Mouse (Mus musculus): Measurements from ENCODE around the gene H2al1b. TPM values are rescaled to one million over a fixed set of nuclear protein-coding genes. Genes with fewer than 3 reads are reported as not detected.
"Not testable (repeated sequence)": the region's sequence is repeated elsewhere in the genome, so short reads cannot be mapped to it uniquely, and the experiment has no call there.

The H2al1b gene
- total RNA-seq (2018; cell fraction: chromatin; rRNA removed): not detected
- not detected for total RNA-seq (2018; cell fraction: cytosol; rRNA removed)
- not detected for total RNA-seq (2018; cell fraction: nucleus; rRNA removed)
- polyA plus RNA-seq (2018): not detected in 3 replicates

DNA sequence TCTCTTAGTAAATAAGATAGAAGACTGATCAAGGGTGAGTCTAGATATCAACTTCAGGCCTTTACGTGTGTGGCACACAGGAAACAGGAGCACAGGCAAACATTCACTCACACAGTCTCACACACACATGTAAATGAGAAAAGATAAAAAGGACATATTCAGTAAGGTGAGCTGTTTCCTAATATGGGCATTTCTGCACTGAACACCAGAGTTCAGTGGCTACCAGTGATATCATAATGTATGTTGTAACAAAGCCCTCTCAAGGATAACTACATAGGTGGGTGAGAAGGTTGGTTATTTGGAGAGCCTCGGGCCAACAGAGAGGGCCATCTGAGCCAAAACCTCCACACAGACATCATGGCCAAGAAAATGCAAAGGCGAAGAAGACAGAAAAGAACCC, at the start of gene H2al1b:
TSS of gene H2al1b (plus strand) at position 301 of the 400 bp plus-strand sequence.
- H3K4me3 ChIP-seq (ENCODE audit: inconsistent target); H3K36me3 ChIP-seq (ENCODE audit: inconsistent target); H3K27ac ChIP-seq; H3K79me2 ChIP-seq (ENCODE audit: inconsistent target): not testable (repeated sequence)
- no CpG with 5 or more reads among the region's 3 CpGs for WGBS (ENCODE audit: missing documents)

DNA sequence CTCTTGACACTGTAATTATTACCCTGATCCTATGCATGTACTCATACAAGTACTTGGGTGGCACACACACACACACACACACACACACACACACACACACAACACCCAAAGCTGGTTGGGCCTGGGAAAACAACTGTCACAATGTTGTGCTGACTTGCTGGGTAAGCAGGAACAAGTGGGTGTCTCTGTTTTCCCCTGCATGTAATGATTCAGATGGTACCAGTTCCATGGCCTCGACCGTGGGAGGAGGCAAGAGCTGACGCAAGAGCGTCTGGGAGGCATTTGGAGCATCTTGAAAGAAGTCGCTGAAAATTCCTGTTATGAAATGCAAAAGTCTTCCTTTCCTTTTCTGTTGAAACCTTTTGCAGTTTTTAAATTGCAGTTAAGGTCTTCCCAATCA, 48.2 kb upstream of the H2al1b start:
- Histone ChIP-seq H3K27ac (no peak overlapping the region), H3K36me3 (ENCODE audit: inconsistent target) (no peaks in the 10 kb centered on the region), H3K4me3 (ENCODE audit: inconsistent target) (no peak overlapping the region), H3K79me2 (ENCODE audit: inconsistent target) (no peaks in the 10 kb centered on the region)
- 28% methylated on average over 5 of the region's 5 CpGs for WGBS (ENCODE audit: missing documents)

DNA sequence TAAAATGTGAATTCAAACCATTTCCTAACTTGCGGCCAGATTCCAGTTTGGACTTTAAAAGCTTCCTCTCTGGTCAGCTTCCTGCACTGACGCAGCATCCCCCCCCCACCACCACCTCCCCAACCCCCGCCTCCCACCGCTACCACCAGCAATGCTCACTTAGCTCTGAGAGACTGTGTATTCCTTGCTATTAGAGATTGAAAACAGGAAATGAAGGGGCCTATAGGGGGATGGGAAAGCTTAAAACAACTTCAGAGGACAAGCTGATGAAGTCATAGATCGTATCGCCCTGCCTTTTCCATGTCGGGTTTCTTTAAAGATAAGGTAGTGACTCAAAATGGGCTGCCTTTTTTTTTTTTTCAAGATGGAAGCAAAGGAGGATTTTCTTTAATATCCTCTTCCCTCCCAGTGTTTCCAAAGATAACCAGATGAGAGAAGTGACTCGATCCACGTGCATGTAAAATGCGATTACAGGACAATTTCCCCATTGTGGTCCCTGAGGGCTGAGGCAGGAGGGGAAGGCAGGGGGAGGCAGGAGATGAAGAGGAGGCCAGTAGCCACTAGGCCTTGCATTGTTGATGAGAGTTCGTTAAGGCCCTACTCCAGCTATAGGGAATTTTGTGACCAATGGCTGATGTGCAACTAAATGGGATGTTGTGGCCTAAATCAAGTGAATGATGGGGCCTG, 47.6 kb upstream of the H2al1b start:
- no peaks in the 10 kb centered on the region for H3K36me3 ChIP-seq (ENCODE audit: inconsistent target)
- H3K4me3 ChIP-seq (ENCODE audit: inconsistent target): no peak overlapping the region
- WGBS (ENCODE audit: missing documents): 43% methylated on average over 9 of the region's 11 CpGs
- no peak overlapping the region for H3K27ac ChIP-seq
- no peaks in the 10 kb centered on the region for H3K79me2 ChIP-seq (ENCODE audit: inconsistent target)

DNA sequence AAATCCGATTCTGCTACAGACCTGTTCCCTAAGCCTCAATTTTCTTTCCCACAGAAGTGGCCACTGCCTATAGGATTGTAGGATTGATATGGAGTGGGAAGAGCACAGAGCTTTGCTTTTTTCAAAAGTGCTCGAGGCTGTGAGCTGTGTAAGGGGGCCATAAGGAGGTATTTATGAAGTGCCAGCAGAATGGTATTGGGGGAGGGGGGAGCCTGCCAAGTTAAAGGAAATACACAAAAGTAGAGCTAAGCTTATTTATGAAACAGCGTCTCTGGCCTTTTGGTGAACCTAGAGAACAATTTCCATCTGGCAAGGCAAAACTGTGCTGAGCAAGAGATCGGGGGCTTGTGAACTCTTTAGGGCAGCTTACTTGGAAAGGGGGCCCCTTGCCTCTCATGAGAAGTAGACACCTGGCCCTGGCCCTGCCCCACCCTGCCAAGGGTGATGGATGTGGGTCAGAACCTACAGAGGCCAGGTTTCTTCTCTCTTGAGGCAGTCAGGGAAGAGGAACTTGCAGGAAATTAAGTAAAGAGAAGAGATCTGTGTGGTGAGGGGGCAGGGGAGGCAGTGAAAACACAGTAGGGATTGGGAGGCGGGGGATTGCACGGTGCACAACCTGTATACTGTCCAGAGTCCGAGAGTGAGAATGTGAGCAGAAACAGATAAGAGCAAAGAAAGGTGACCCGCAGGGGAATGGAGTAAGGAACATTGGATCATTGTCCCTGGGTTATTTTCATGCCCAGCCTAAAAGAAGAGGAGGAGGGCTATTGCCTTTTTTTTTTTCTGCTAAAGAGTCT, 46.5 kb upstream of the H2al1b start:
- Histone ChIP-seq H3K79me2 (ENCODE audit: inconsistent target) (no peaks in the 10 kb centered on the region), H3K36me3 (ENCODE audit: inconsistent target) (no peaks in the 10 kb centered on the region), H3K27ac (no peak overlapping the region), H3K4me3 (ENCODE audit: inconsistent target) (no peak overlapping the region)
- 73% methylated on average over 8 of the region's 8 CpGs for WGBS (ENCODE audit: missing documents)

DNA sequence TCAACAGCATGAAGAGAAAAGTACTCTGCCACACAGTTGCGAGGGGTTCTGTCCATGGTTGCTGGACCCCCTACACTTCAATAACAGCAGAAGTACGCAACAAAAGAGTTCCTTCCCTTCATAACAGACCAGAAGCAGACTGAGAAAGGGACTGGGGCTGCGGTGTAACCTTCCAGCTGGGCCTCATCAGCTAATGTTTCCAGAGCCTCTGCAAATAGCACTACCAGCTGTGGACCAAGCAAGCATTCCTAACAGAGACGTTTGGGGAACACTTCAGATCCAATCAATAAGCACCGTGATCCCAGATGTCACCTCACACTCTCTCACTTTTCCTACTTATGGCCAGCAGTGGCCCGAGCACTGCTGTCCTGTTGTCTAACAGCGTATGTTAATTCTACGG, 37.3 kb upstream of the H2al1b start:
- no peak overlapping the region for H3K4me3 ChIP-seq (ENCODE audit: inconsistent target)
- H3K27ac ChIP-seq: no peak overlapping the region
- WGBS (ENCODE audit: missing documents): 95% methylated on average over 6 of the region's 8 CpGs
- no peaks in the 10 kb centered on the region for H3K79me2 ChIP-seq (ENCODE audit: inconsistent target)
- H3K36me3 ChIP-seq (ENCODE audit: inconsistent target): no peaks in the 10 kb centered on the region

DNA sequence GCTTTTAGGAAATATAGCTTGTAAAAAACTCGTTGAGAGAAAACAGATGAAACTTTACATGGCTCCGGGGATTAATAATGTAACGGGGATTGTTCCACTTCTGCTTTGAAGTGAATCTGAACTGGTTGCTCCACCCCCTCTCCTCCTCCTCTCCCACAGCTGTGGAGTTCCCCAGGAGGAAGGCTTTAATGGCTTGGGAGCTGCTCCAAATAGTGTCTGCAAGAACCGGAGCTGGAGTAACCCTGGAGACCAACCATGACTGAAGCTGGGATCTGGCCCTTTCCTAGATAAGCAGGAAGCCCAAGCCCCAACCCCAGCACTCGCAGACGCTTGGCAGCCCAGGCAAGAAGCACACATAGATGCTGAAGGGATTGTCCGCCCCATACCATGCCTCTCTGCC, 34.4 kb upstream of the H2al1b start:
- Histone ChIP-seq H3K36me3 (ENCODE audit: inconsistent target) (no peaks in the 10 kb centered on the region), H3K79me2 (ENCODE audit: inconsistent target) (no peaks in the 10 kb centered on the region), H3K4me3 (ENCODE audit: inconsistent target) (no peak overlapping the region), H3K27ac (no peak overlapping the region)
- 61% methylated on average over 7 of the region's 7 CpGs for WGBS (ENCODE audit: missing documents)

DNA sequence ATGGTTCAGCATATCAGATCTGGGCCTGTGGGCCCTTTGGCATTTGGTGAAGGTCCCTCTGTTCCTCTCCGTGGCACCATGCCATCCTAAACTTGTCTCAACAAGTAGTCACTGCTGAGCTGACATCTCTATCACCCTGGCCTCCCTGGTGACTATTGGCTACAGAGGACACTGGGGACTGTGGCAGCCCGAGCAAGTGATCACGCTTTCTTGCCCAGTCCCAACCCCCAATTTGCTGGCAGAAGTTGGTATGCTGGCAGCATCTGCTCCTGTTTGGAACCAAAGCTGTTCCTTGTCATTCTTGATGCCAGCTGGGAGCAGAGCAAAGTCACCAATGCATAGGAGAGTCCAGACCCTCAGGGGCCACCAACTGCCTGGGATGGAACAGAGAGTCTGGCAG, 33.2 kb upstream of the H2al1b start:
- Histone ChIP-seq H3K36me3 (ENCODE audit: inconsistent target) (no peaks in the 10 kb centered on the region), H3K4me3 (ENCODE audit: inconsistent target) (no peak overlapping the region), H3K79me2 (ENCODE audit: inconsistent target) (no peaks in the 10 kb centered on the region), H3K27ac (no peak overlapping the region)
- WGBS (ENCODE audit: missing documents): 97% methylated on average over 3 of the region's 3 CpGs

DNA sequence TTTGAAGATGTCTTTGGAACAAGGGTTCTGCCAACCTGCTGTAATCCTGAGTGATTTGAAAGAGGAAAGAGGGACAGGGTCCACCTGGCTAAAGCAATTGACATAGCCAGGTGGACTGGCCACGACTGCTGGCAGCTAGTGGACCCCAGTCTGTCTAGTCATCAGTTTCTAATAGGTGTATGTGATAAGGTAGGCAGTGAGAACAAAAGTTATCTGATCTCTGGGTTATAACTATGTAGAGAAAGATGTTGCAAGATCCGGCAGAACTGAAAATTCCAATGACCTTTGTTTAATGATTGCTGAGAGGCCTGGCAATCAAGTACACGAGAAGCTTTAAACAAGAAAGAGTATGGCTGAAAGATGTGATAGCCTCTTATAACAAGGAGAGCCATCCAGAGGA, 29.0 kb upstream of the H2al1b start:
- Histone ChIP-seq H3K27ac (no peak overlapping the region), H3K79me2 (ENCODE audit: inconsistent target) (no peaks in the 10 kb centered on the region), H3K4me3 (ENCODE audit: inconsistent target) (no peak overlapping the region), H3K36me3 (ENCODE audit: inconsistent target) (no peaks in the 10 kb centered on the region)
- 87% methylated on average over 3 of the region's 3 CpGs for WGBS (ENCODE audit: missing documents)

DNA sequence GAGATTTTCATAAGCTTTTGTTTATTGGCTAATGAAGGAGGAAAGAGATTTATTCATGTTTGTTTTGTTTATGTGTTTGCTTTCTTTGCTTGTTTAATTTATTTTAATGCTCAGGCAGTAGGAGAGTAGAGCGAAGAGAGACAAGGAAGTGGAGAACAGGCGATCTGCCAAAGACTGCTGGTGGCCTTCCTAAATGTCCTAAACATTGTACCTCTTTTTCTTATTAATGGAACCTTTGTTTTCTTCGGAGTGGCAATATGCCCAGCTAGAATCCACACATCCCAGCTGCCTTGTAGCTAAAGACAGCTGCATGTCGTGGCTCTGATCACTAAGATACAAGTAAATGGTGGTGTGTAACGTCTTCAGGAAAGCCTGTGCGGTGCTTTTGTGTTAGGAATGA, 25.1 kb upstream of the H2al1b start:
- Histone ChIP-seq H3K4me3 (ENCODE audit: inconsistent target) (no peak overlapping the region), H3K36me3 (ENCODE audit: inconsistent target) (no peaks in the 10 kb centered on the region), H3K27ac (no peak overlapping the region), H3K79me2 (ENCODE audit: inconsistent target) (no peaks in the 10 kb centered on the region)
- WGBS (ENCODE audit: missing documents): 93% methylated on average over 6 of the region's 6 CpGs

DNA sequence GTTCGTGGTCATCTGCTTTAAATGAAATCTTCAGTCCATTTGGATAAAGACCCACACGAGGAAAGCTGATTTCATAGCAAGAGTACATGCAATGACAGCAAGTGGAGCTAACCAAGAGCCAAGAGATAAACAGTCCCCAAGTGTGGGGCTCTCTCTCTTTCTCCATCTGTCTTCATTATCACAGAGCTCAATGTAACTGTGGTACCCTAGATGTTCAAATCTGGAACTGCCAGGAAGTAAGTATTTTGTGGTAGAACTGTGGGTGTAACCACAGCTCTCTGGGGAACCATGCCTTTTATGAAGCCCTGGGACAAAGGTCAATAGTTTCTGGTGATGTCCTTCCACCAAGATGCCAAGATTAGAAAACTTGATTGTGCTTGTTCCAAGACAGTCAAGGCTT, 21.5 kb upstream of the H2al1b start:
- H3K4me3 ChIP-seq (ENCODE audit: inconsistent target): no peak overlapping the region
- 82% methylated on average over 2 of the region's 2 CpGs for WGBS (ENCODE audit: missing documents)
- H3K79me2 ChIP-seq (ENCODE audit: inconsistent target): no peaks in the 10 kb centered on the region

DNA sequence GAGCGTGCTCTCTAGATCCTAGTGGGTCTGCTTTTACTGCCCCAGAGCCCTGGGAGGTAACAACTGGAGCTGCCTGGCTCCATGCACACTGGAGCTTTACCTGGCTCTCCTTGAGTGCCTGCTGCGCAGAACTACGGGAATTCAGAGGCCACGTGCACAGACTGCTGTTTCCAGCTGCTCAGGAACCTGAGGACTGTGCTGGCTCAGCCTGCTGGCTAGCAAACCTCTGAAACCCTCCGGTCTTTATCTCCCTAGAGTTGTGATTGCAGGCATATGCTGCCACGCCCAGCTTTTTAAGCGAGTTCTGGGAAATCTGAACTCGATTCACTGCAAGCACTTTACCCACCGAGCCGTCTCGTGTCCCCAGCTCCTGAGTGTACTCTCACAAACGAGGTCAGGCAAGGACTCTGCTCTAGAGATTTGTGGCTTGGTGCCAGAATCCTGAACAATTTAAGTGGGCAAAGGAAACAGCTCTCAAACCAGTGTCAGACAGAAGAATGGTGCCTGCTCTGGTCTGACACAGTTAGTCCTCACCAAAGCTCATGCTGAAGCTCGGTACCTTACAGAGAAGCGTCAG, 13.8 kb upstream of the H2al1b start:
- Histone ChIP-seq H3K27ac (no peak overlapping the region), H3K4me3 (ENCODE audit: inconsistent target) (no peak overlapping the region), H3K36me3 (ENCODE audit: inconsistent target) (no peaks in the 10 kb centered on the region), H3K79me2 (ENCODE audit: inconsistent target) (no peaks in the 10 kb centered on the region)
- WGBS (ENCODE audit: missing documents): 88% methylated on average over 13 of the region's 14 CpGs

More for the DNA sequence above, 21.5 kb upstream of the H2al1b start:
- Histone ChIP-seq H3K27ac (no peak overlapping the region), H3K36me3 (ENCODE audit: inconsistent target) (no peaks in the 10 kb centered on the region)

DNA sequence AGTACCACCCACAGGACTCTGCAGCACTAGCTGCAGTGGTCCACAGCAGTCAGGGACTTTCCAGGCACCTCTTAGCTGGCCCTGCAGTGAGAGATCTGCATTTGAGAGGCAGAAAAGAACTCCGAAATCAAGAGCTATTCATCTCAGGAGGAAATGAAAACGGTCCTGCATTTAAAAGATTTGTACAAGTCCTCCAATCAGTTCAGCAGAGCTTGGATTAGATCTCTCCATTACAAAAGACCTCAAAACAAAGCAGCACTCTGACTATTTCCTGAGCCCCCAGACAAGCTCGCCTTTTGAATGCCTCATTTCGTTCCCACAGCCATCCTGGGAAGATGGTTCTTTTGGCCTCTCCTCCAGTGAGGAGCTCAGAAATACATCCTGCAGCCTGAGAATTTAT, 13.0 kb upstream of the H2al1b start:
- WGBS (ENCODE audit: missing documents): 59% methylated on average over 4 of the region's 4 CpGs

DNA sequence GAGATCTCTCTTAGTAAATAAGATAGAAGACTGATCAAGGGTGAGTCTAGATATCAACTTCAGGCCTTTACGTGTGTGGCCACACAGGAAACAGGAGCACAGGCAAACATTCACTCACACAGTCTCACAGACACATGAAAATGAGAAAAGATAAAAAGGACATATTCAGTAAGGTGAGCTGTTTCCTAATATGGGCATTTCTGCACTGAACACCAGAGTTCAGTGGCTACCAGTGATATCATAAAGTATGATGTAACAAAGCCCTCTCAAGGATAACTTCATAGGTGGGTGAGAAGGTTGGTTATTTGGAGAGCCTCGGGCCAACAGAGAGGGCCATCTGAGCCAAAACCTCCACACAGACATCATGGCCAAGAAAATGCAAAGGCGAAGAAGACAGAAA, 3.3 kb upstream of the H2al1b start, which contains the start of gene H2al1a:
TSS of gene H2al1a (plus strand) at position 301 of the 400 bp plus-strand sequence.
- H3K36me3 ChIP-seq (ENCODE audit: inconsistent target); H3K27ac ChIP-seq; H3K4me3 ChIP-seq (ENCODE audit: inconsistent target); H3K79me2 ChIP-seq (ENCODE audit: inconsistent target): not testable (repeated sequence)
- WGBS (ENCODE audit: missing documents): no CpG with 5 or more reads among the region's 3 CpGs

More for the DNA sequence above, 13.0 kb upstream of the H2al1b start:
- Histone ChIP-seq H3K4me3 (ENCODE audit: inconsistent target) (no peak overlapping the region), H3K36me3 (ENCODE audit: inconsistent target) (no peaks in the 10 kb centered on the region), H3K79me2 (ENCODE audit: inconsistent target) (no peaks in the 10 kb centered on the region), H3K27ac (no peak overlapping the region)

DNA sequence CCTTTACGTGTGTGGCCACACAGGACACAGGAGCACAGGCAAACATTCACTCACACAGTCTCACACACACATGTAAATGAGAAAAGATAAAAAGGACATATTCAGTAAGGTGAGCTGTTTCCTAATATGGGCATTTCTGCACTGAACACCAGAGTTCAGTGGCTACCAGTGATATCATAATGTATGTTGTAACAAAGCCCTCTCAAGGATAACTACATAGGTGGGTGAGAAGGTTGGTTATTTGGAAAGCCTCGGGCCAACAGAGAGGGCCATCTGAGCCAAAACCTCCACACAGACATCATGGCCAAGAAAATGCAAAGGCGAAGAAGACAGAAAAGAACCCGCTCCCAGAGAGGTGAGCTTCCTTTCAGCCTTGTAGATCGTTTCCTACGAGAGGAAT, 3.1 kb downstream of the H2al1b start, which contains the start of gene H2al1c:
TSS of gene H2al1c (plus strand) at position 301 of the 400 bp plus-strand sequence.
- not testable (repeated sequence) for H3K4me3 ChIP-seq (ENCODE audit: inconsistent target); H3K27ac ChIP-seq; H3K36me3 ChIP-seq (ENCODE audit: inconsistent target); H3K79me2 ChIP-seq (ENCODE audit: inconsistent target)
- WGBS (ENCODE audit: missing documents): no CpG with 5 or more reads among the region's 6 CpGs

DNA sequence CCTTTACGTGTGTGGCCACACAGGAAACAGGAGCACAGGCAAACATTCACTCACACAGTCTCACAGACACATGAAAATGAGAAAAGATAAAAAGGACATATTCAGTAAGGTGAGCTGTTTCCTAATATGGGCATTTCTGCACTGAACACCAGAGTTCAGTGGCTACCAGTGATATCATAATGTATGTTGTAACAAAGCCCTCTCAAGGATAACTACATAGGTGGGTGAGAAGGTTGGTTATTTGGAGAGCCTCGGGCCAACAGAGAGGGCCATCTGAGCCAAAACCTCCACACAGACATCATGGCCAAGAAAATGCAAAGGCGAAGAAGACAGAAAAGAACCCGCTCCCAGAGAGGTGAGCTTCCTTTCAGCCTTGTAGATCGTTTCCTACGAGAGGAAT, 6.3 kb downstream of the H2al1b start, which contains the start of gene H2al1d:
TSS of gene H2al1d (plus strand) at position 301 of the 400 bp plus-strand sequence.
- not testable (repeated sequence) for H3K4me3 ChIP-seq (ENCODE audit: inconsistent target)
- no CpG with 5 or more reads among the region's 6 CpGs for WGBS (ENCODE audit: missing documents)

More for the DNA sequence above, 6.3 kb downstream of the H2al1b start, which contains the start of gene H2al1d:
- H3K27ac ChIP-seq; H3K36me3 ChIP-seq (ENCODE audit: inconsistent target); H3K79me2 ChIP-seq (ENCODE audit: inconsistent target): not testable (repeated sequence)
